Mouse (Mus musculus) layer of hippocampus, adult 9-11 months (tissue): ENCODE data around the gene Myo3b.

ENCODE experiments used
- DNase-seq: peaks from one replicate; pipeline ENCODE4 v3.0.0; 2022

Gene Myo3b

GRCm38 (mm10) chr2:70291063-70291462, 252.1 kb downstream of the Myo3b start:
- DNase-seq: no peak

GRCm38 (mm10) chr2:70292776-70293175, 253.8 kb downstream of the Myo3b start:
- no peak for DNase-seq

- DNase-seq: no peak
Observed at GRCm38 (mm10) chr2:70302905-70303304, 264.0 kb downstream of the Myo3b start.

- DNase-seq: no peak
Observed at GRCm38 (mm10) chr2:70315125-70315524, 276.2 kb downstream of the Myo3b start.

GRCm38 (mm10) chr2:70315734-70316133, 276.8 kb downstream of the Myo3b start:
- no peak for DNase-seq

GRCm38 (mm10) chr2:70317850-70318249, 278.9 kb downstream of the Myo3b start:
- no peak for DNase-seq

GRCm38 (mm10) chr2:70318861-70319555, 280.1 kb downstream of the Myo3b start:
- no peak for DNase-seq

- DNase-seq: no peak
Observed at GRCm38 (mm10) chr2:70322767-70323166, 283.8 kb downstream of the Myo3b start.

GRCm38 (mm10) chr2:70327602-70328001, 288.7 kb downstream of the Myo3b start:
- DNase-seq: no peak

- no peak for DNase-seq
Observed at GRCm38 (mm10) chr2:70332905-70333304, 294.0 kb downstream of the Myo3b start.

GRCm38 (mm10) chr2:70333553-70333952, 294.6 kb downstream of the Myo3b start:
- peak; percentile 24 for DNase-seq

- DNase-seq: no peak
Observed at GRCm38 (mm10) chr2:70336551-70336950, 297.6 kb downstream of the Myo3b start.

- DNase-seq: no peak
Observed at GRCm38 (mm10) chr2:70337208-70337611, 298.3 kb downstream of the Myo3b start.

- DNase-seq: no peak
Observed at GRCm38 (mm10) chr2:70337869-70338268, 298.9 kb downstream of the Myo3b start.

- DNase-seq: no peak
Observed at GRCm38 (mm10) chr2:70339061-70339460, 300.1 kb downstream of the Myo3b start.

- DNase-seq: no peak
Observed at GRCm38 (mm10) chr2:70339501-70339900, 300.6 kb downstream of the Myo3b start.

GRCm38 (mm10) chr2:70340224-70340623, 301.3 kb downstream of the Myo3b start:
- DNase-seq: no peak

- no peak for DNase-seq
Observed at GRCm38 (mm10) chr2:70345126-70345525, 306.2 kb downstream of the Myo3b start.

- DNase-seq: no peak
Observed at GRCm38 (mm10) chr2:70347511-70347910, 308.6 kb downstream of the Myo3b start.

- no peak for DNase-seq
Observed at GRCm38 (mm10) chr2:70348793-70349553, 310.0 kb downstream of the Myo3b start.

- DNase-seq: no peak
Observed at GRCm38 (mm10) chr2:70352435-70353165, 313.7 kb downstream of the Myo3b start.

- no peak for DNase-seq
Observed at GRCm38 (mm10) chr2:70354056-70354455, 315.1 kb downstream of the Myo3b start.

- no peak for DNase-seq
Observed at GRCm38 (mm10) chr2:70355026-70355425, 316.1 kb downstream of the Myo3b start.

- no peak for DNase-seq
Observed at GRCm38 (mm10) chr2:70369421-70369820, 330.5 kb downstream of the Myo3b start.
